Mouse (Mus musculus) c-Kit-positive CD71-positive TER-119-negative erythroid progenitor cells, embryonic 14.5 days (primary cell): ENCODE data around the gene Chd4.
"Not testable (repeated sequence)": the region's sequence is repeated elsewhere in the genome, so short reads cannot be mapped to it uniquely, and the experiment has no call there.

Experiments used
- DNase-seq: peaks from one replicate; pipeline ENCODE4 v3.0.0-alpha.2; 2013; ENCODE audit warnings: low read depth

The Chd4 gene

GRCm38 (mm10) chr6:125160854-125161760 lies 65.3 kb downstream of the Chd4 start:
- DNase-seq = no peak

GRCm38 (mm10) chr6:125161971-125162370 lies 66.2 kb downstream of the Chd4 start:
- peak; percentile 72 for DNase-seq

- not testable (repeated sequence) for DNase-seq
These were observed 67.0 kb downstream of the Chd4 start for GRCm38 (mm10) chr6:125162615-125163305.

- no peak for DNase-seq
These were observed 68.2 kb downstream of the Chd4 start for GRCm38 (mm10) chr6:125163801-125164657.

- DNase-seq = no peak
These were observed 69.0 kb downstream of the Chd4 start for GRCm38 (mm10) chr6:125164672-125165327.

- DNase-seq = peak; percentile 93
These were observed 69.6 kb downstream of the Chd4 start for GRCm38 (mm10) chr6:125165328-125165891.

- no peak for DNase-seq
These were observed 70.4 kb downstream of the Chd4 start, which contains the start of gene Gapdh for GRCm38 (mm10) chr6:125166051-125166751. TSS of gene Gapdh (minus strand) at chr6:125166467.

GRCm38 (mm10) chr6:125166861-125167650 lies 71.3 kb downstream of the Chd4 start:
- DNase-seq = no peak

GRCm38 (mm10) chr6:125168086-125168485 lies 72.3 kb downstream of the Chd4 start:
- no peak for DNase-seq

- no peak for DNase-seq
These were observed 74.4 kb downstream of the Chd4 start for GRCm38 (mm10) chr6:125170194-125170593.

GRCm38 (mm10) chr6:125172474-125172873 lies 76.7 kb downstream of the Chd4 start:
- DNase-seq = no peak

- no peak for DNase-seq
These were observed 77.5 kb downstream of the Chd4 start for GRCm38 (mm10) chr6:125173256-125173655.

- DNase-seq = no peak
These were observed 79.7 kb downstream of the Chd4 start for GRCm38 (mm10) chr6:125175469-125175868.

GRCm38 (mm10) chr6:125179601-125180000 lies 83.8 kb downstream of the Chd4 start:
- DNase-seq = no peak
